Mouse (Mus musculus) forelimb bud, embryonic 11.5 days (tissue): ENCODE measurements around the gene Tango6.

Experiments used
- DNase-seq: peaks from one replicate; pipeline ENCODE4 v3.0.0-alpha.2; 2012; ENCODE audit warnings: low read depth, low spot score

Gene Tango6

GRCm38 (mm10) chr8:106682971-106683668 is at the start of gene Tango6:
Gene Tango6 (plus strand): TSS chr8:106683068.
- DNase-seq: peak; percentile 88

GRCm38 (mm10) chr8:106633361-106634158 is 49.3 kb upstream of the Tango6 start:
- no peak for DNase-seq

- DNase-seq: no peak
Observed at GRCm38 (mm10) chr8:106635284-106635683, 47.6 kb upstream of the Tango6 start.

GRCm38 (mm10) chr8:106637446-106637845 is 45.4 kb upstream of the Tango6 start:
- no peak for DNase-seq

GRCm38 (mm10) chr8:106638768-106639295 is 44.0 kb upstream of the Tango6 start:
- DNase-seq: no peak

GRCm38 (mm10) chr8:106640212-106640611 is 42.7 kb upstream of the Tango6 start:
- no peak for DNase-seq

- DNase-seq: no peak
Observed at GRCm38 (mm10) chr8:106640921-106641320, 41.9 kb upstream of the Tango6 start.

- no peak for DNase-seq
Observed at GRCm38 (mm10) chr8:106642172-106642571, 40.7 kb upstream of the Tango6 start.

GRCm38 (mm10) chr8:106643100-106643499 is 39.8 kb upstream of the Tango6 start:
- DNase-seq: no peak

- no peak for DNase-seq
Observed at GRCm38 (mm10) chr8:106644957-106645356, 37.9 kb upstream of the Tango6 start.

GRCm38 (mm10) chr8:106646153-106646552 is 36.7 kb upstream of the Tango6 start:
- DNase-seq: no peak

- DNase-seq: no peak
Observed at GRCm38 (mm10) chr8:106646731-106647130, 36.1 kb upstream of the Tango6 start.

- DNase-seq: peak; percentile 86
Observed at GRCm38 (mm10) chr8:106647387-106647786, 35.5 kb upstream of the Tango6 start.

GRCm38 (mm10) chr8:106648421-106648820 is 34.4 kb upstream of the Tango6 start:
- DNase-seq: no peak

- DNase-seq: no peak
Observed at GRCm38 (mm10) chr8:106651994-106652393, 30.9 kb upstream of the Tango6 start.

- no peak for DNase-seq
Observed at GRCm38 (mm10) chr8:106656046-106656445, 26.8 kb upstream of the Tango6 start.

GRCm38 (mm10) chr8:106672786-106673185 is 10.1 kb upstream of the Tango6 start:
- peak; percentile 25 for DNase-seq

- DNase-seq: no peak
Observed at GRCm38 (mm10) chr8:106674318-106674717, 8.6 kb upstream of the Tango6 start.

- peak; percentile 17 for DNase-seq
Observed at GRCm38 (mm10) chr8:106674894-106675293, 8.0 kb upstream of the Tango6 start.

- no peak for DNase-seq
Observed at GRCm38 (mm10) chr8:106684387-106684786, 1.5 kb downstream of the Tango6 start.

- DNase-seq: peak; percentile 64
Observed at GRCm38 (mm10) chr8:106687479-106687878, 4.6 kb downstream of the Tango6 start.

- no peak for DNase-seq
Observed at GRCm38 (mm10) chr8:106697748-106698248, 14.9 kb downstream of the Tango6 start.
